Mouse (Mus musculus): Measurements from ENCODE around the gene Ints2. TPM values are rescaled to one million over a fixed set of nuclear protein-coding genes. Genes with fewer than 3 reads are reported as not detected.
A peak's percentile ranks its signal among the peaks of the same experiment; 100 is the strongest.
"Not testable (repeated sequence)": the region's sequence is repeated elsewhere in the genome, so short reads cannot be mapped to it uniquely, and the experiment has no call there.

Ints2 gene
- 26.3 and 27.1 TPM in 2 replicates for polyA plus RNA-seq (2016; fragmentation: Nextera tagmentation; extraction: Ambion mirVana)

- Histone ChIP-seq H3K4me1 (peaks cover 19% of the 10 kb centered on the region), H3K27ac (peak within 1 kb of the TSS; percentile 80), H3K4me3 (peak within 1 kb of the TSS; percentile 79), H3K36me3 (peaks cover 26% of the 10 kb centered on the region), H3K9me3 (replicated peaks) (no peaks in the 10 kb centered on the region), H3K4me2 (peak within 1 kb of the TSS; percentile 82), H3K9ac (peak within 1 kb of the TSS; percentile 90), H3K27me3 (replicated peaks) (no peaks in the 10 kb centered on the region)
- peak; percentile 88 for ATAC-seq
- 4% methylated on average over 32 of the region's 32 CpGs for WGBS (ENCODE audit: insufficient replicate concordance)
These were observed at the start of gene Ints2 for GRCm38 (mm10) chr11:86257460-86258076. TSS of gene Ints2 (minus strand) at chr11:86257575.

GRCm38 (mm10) chr11:86292201-86292600 is 34.8 kb upstream of the Ints2 start:
- WGBS (ENCODE audit: insufficient replicate concordance), result 87% methylated on average over 10 of the region's 10 CpGs
- H3K9ac ChIP-seq; ATAC-seq; H3K27me3 ChIP-seq (replicated peaks); H3K27ac ChIP-seq; H3K4me2 ChIP-seq; H3K9me3 ChIP-seq (replicated peaks); H3K4me3 ChIP-seq; H3K4me1 ChIP-seq: not testable (repeated sequence)
- H3K36me3 ChIP-seq, result peaks cover 62% of the 10 kb centered on the region

DNA sequence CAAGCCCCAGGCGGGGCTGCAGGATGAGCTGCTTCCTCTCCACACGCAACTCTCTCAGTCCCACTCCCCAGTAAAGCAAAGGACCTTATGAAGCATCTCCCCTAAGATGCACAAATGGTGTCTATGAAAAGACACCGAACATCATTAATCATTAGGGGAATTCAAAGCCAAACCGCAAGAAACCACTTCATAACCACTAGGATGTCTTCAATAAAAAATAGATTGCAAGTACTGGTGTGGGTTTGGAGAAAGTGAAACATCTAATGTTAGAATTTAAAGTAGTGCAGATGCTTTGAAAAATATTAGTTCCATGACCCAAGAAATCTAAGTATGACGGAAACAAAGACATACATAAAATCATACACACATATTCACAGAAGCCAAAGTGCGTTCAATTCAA is 34.3 kb upstream of the Ints2 start:
- ATAC-seq, result no peak
- Histone ChIP-seq H3K36me3 (peaks cover 60% of the 10 kb centered on the region), H3K9me3 (replicated peaks) (no peaks in the 10 kb centered on the region), H3K4me2 (no peak overlapping the region), H3K4me3 (no peak overlapping the region), H3K4me1 (peaks cover 6% of the 10 kb centered on the region), H3K9ac (no peak overlapping the region), H3K27me3 (replicated peaks) (no peaks in the 10 kb centered on the region), H3K27ac (no peak overlapping the region)
- WGBS (ENCODE audit: insufficient replicate concordance), result 91% methylated on average over 6 of the region's 6 CpGs

- H3K4me2 ChIP-seq, result no peak overlapping the region
- H3K4me1 ChIP-seq, result no peaks in the 10 kb centered on the region
- 91% methylated on average over 8 of the region's 8 CpGs for WGBS (ENCODE audit: insufficient replicate concordance)
- no peak overlapping the region for H3K4me3 ChIP-seq
- H3K9ac ChIP-seq, result no peak overlapping the region
- ATAC-seq, result no peak
- peaks cover 84% of the 10 kb centered on the region for H3K36me3 ChIP-seq
- no peak overlapping the region for H3K27ac ChIP-seq
- H3K9me3 ChIP-seq (replicated peaks), result no peaks in the 10 kb centered on the region
- no peaks in the 10 kb centered on the region for H3K27me3 ChIP-seq (replicated peaks)
These were observed 28.4 kb upstream of the Ints2 start for GRCm38 (mm10) chr11:86285729-86286128.

DNA sequence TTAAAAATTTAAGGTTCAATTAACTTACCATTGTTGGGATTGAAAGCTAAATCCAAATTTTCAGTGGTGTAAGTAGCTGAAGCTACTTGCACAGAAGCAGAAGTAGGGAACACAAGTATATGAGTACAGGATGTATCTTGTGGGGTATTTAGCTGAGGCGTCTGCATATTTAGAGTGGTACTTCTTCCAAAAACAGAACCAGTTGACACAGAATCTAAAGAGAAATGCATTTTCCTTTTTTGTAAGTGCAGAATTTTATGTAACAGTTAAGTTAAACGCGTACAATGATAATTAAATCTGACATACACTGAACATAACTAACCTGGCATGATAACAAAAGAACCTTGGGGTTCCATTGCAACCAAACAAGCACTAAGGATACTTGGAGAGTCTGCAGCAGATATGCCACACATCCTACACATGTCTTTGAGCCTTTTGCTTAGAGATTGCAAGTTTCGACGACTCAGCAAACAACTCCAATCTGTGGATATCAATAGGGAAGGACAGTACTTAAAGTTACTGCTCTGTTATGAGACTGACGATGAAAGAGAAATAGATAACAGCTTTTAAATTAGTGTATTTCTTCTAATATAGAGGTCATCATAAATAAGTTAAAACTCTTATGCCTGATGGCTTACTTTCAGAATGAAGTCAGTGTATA is 21.2 kb upstream of the Ints2 start:
- H3K4me3 ChIP-seq, result no peak overlapping the region
- H3K27ac ChIP-seq, result no peak overlapping the region
- no peaks in the 10 kb centered on the region for H3K27me3 ChIP-seq (replicated peaks)
- no peaks in the 10 kb centered on the region for H3K9me3 ChIP-seq (replicated peaks)
- H3K4me2 ChIP-seq, result no peak overlapping the region
- H3K36me3 ChIP-seq, result peaks cover 88% of the 10 kb centered on the region
- no peak overlapping the region for H3K9ac ChIP-seq
- ATAC-seq, result no peak
- WGBS (ENCODE audit: insufficient replicate concordance), result 87% methylated on average over 6 of the region's 6 CpGs
- H3K4me1 ChIP-seq, result no peaks in the 10 kb centered on the region

DNA sequence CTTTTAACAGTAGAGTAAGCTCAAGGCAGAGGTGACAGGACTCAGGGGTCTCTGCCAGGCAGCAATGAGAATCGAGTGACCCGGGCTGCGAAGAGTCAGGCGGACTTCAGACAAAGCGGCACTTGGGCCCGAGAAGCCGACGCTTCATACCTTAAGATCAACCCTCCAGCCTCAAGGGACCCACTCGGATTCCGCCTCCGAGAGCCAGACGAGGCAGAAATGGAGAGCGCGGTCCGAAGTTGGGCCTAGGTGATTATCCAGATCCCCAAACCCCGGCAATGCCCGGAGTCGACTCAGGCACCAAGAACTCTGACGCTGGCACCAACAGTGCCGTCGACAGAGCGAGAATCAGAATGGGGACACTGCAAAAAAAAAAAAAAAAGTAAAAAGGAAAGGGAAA is 321 bp downstream of the Ints2 start:
- peak; percentile 63 for ATAC-seq
- Histone ChIP-seq H3K36me3 (peaks cover 31% of the 10 kb centered on the region), H3K4me1 (peaks cover 19% of the 10 kb centered on the region), H3K9ac (peak overlapping the region; percentile 90), H3K27ac (peak overlapping the region; percentile 80), H3K9me3 (replicated peaks) (no peaks in the 10 kb centered on the region), H3K4me2 (peak overlapping the region; percentile 82), H3K4me3 (peak overlapping the region; percentile 79), H3K27me3 (replicated peaks) (no peaks in the 10 kb centered on the region)
- WGBS (ENCODE audit: insufficient replicate concordance), result under 1% methylated on average over 22 of the region's 22 CpGs

DNA sequence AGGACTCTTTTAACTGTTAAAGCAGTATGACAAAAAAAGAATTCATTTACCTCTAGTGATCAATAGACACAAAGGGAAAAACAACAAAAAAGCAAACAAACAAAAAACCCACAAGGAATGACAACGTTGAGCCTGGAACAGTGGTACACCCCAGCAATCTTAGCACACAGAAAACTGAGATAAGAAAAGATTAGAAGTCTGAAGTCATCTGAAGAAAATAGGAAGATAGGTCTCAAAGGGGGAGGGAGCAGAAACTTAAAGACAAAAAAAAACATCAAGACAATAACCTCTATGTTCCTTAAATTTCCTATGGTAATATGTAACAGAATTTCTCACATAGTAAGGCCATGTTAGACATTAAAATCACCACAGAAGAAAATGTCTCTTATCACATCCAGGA is 4.0 kb downstream of the Ints2 start:
- WGBS (ENCODE audit: insufficient replicate concordance), result 46% methylated on average over 1 of the region's 1 CpGs
- Histone ChIP-seq H3K4me1 (peaks cover 19% of the 10 kb centered on the region), H3K27ac (no peak overlapping the region), H3K9ac (no peak overlapping the region), H3K4me3 (no peak overlapping the region), H3K36me3 (peaks cover 66% of the 10 kb centered on the region), H3K9me3 (replicated peaks) (no peaks in the 10 kb centered on the region), H3K27me3 (replicated peaks) (no peaks in the 10 kb centered on the region), H3K4me2 (no peak overlapping the region)
- no peak for ATAC-seq

DNA sequence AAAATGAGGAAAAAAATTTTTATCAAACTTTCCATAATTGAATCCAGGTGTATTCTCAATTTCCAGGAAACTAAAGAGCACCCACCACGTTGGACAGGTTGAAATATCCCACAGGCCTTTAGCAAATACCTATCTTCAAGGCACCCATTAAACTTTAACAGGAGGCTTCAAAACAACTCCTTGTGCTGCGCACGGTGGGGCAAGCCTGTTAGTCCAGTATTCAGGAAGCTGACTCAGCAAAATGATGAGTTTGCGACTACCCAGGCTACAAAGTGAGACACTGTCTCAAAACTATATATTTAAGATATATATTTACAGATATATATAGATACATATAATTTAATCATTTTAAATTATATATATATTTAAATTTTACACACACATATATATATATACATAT is 24.9 kb downstream of the Ints2 start:
- 74% methylated on average over 4 of the region's 4 CpGs for WGBS (ENCODE audit: insufficient replicate concordance)

DNA sequence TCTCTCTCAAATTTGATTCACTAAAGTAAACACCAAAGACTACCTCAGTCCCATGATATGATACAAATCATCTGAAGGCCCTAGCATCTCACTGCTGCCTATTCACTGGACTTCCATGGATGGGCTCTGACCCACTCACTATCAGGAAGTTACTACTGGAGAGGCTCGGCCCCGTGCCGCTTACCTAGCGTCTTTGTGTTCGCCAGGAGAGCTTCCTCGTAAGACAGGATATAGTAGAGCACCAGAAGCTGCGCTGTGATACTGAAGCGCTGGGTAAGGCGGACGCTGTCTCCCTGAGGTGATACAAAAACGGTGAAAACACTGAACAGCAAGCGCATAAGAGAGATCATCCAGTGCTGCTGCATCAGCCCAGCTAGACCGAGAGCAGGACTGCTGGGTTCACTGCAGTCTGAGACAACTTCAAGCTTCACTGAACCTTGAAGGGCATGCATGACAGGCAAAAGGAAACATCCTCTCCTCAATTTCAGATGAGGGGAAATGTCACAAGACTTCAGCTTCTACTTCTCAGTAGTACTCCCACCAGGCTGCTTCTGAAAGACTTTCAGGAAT is 25.5 kb downstream of the Ints2 start:
- no peaks in the 10 kb centered on the region for H3K9me3 ChIP-seq (replicated peaks)
- no peak overlapping the region for H3K9ac ChIP-seq
- no peak for ATAC-seq
- H3K36me3 ChIP-seq, result peaks cover 88% of the 10 kb centered on the region
- H3K27ac ChIP-seq, result no peak overlapping the region
- WGBS (ENCODE audit: insufficient replicate concordance), result 90% methylated on average over 13 of the region's 13 CpGs
- no peak overlapping the region for H3K4me3 ChIP-seq
- H3K27me3 ChIP-seq (replicated peaks), result no peaks in the 10 kb centered on the region
- H3K4me2 ChIP-seq, result no peak overlapping the region
- no peaks in the 10 kb centered on the region for H3K4me1 ChIP-seq

More for the DNA sequence above, 24.9 kb downstream of the Ints2 start:
- H3K4me1 ChIP-seq, result no peaks in the 10 kb centered on the region
- no peak overlapping the region for H3K27ac ChIP-seq
- H3K36me3 ChIP-seq, result peaks cover 88% of the 10 kb centered on the region
- no peak for ATAC-seq
- H3K4me2 ChIP-seq, result no peak overlapping the region
- H3K27me3 ChIP-seq (replicated peaks), result no peaks in the 10 kb centered on the region
- no peak overlapping the region for H3K4me3 ChIP-seq
- H3K9ac ChIP-seq, result no peak overlapping the region
- H3K9me3 ChIP-seq (replicated peaks), result no peaks in the 10 kb centered on the region

- Histone ChIP-seq H3K4me1 (no peaks in the 10 kb centered on the region), H3K9ac (no peak overlapping the region), H3K9me3 (replicated peaks) (no peaks in the 10 kb centered on the region), H3K27me3 (replicated peaks) (no peaks in the 10 kb centered on the region), H3K27ac (no peak overlapping the region), H3K4me3 (no peak overlapping the region), H3K4me2 (no peak overlapping the region), H3K36me3 (peaks cover 86% of the 10 kb centered on the region)
- ATAC-seq, result no peak
- WGBS (ENCODE audit: insufficient replicate concordance), result 78% methylated on average over 8 of the region's 8 CpGs
These were observed 30.7 kb downstream of the Ints2 start for GRCm38 (mm10) chr11:86226646-86227180.

DNA sequence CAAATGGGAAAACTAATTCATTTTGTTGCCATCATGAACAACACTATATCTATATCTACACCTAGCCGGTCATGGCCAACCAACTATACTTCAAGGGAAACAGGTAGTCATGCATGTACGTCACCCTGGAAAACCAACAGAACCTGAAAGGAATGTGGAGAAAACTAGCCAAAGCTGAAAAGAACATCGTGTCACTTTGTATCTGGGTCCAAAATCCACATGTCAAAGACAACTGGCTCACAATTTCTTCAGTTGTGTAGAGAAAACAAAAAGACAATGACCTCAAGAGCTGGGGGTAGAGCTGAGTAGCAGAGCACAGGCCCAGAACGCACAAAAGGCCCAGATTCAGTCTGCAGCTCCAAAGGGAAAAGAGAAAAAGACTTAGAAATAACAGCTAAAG is 31.6 kb downstream of the Ints2 start:
- ATAC-seq, result no peak
- Histone ChIP-seq H3K4me3 (no peak overlapping the region), H3K4me2 (no peak overlapping the region), H3K27me3 (replicated peaks) (no peaks in the 10 kb centered on the region), H3K27ac (no peak overlapping the region), H3K9me3 (replicated peaks) (no peaks in the 10 kb centered on the region), H3K36me3 (peaks cover 84% of the 10 kb centered on the region), H3K4me1 (no peaks in the 10 kb centered on the region), H3K9ac (no peak overlapping the region)
- WGBS (ENCODE audit: insufficient replicate concordance), result 79% methylated on average over 4 of the region's 4 CpGs

DNA sequence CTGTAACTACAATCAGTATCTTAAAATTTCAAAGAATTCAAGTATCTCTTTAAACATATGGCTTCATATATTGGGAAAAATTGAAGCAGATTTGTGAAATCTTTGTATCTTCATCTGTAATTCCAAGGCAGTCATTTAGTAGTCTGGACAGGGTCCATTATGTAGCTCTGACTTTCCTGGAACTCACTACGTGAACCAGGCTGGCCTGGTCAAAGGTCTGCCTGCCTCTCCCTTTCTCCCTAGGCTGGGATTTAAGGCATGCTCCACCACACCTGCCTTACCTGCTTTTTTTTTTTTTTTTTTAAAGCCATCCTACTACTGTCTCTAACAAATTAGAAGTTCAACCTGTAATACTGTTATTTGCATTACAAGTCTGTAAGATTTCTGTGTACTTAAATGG is 45.6 kb downstream of the Ints2 start:
- 78% methylated on average over 1 of the region's 1 CpGs for WGBS (ENCODE audit: insufficient replicate concordance)
- Histone ChIP-seq H3K4me3 (no peak overlapping the region), H3K9me3 (replicated peaks) (no peaks in the 10 kb centered on the region), H3K27me3 (replicated peaks) (no peaks in the 10 kb centered on the region), H3K9ac (no peak overlapping the region), H3K4me2 (no peak overlapping the region), H3K27ac (no peak overlapping the region), H3K36me3 (peaks cover 84% of the 10 kb centered on the region), H3K4me1 (0 out of 2 replicates have a peak, but pooled peaks cover 4% of the 10 kb centered on the region)
- ATAC-seq, result no peak

Data from liver, embryonic 12.5 days (tissue).